Mouse (Mus musculus) lung, postnatal 4 days (tissue): ENCODE measurements at regions not wholly inside any gene's neighbourhood (a gene's known extent, or its start where the extent isn't known, plus 50 kb on each side); places are given as distances from the start of the nearest gene placed in this dataset.
"Not testable (repeated sequence)": the region's sequence is repeated elsewhere in the genome, so short reads cannot be mapped to it uniquely, and the experiment has no call there.

Source experiments
- DNase-seq, 2 experiments: peaks; one replicate each; pipeline ENCODE4 v3.0.0; 2021

GRCm38 (mm10) chr10:117474351-117475085 is 94.7 kb upstream of the Cpsf6 start:
- no peak for DNase-seq

- no peak for DNase-seq
These were observed 93.7 kb upstream of the Cpsf6 start for GRCm38 (mm10) chr10:117473471-117473870.

- no peak for DNase-seq
These were observed 92.7 kb upstream of the Cpsf6 start for GRCm38 (mm10) chr10:117472568-117472930.

- DNase-seq: no peak
These were observed 92.2 kb upstream of the Cpsf6 start for GRCm38 (mm10) chr10:117471818-117472567.

GRCm38 (mm10) chr10:117471036-117471817 is 91.4 kb upstream of the Cpsf6 start:
- DNase-seq: no peak

- DNase-seq: no peak
These were observed 90.7 kb upstream of the Cpsf6 start for GRCm38 (mm10) chr10:117470481-117470880.

GRCm38 (mm10) chr10:117469573-117470090 is 89.8 kb upstream of the Cpsf6 start:
- DNase-seq: no peak

GRCm38 (mm10) chr10:117468931-117469572 is 89.2 kb upstream of the Cpsf6 start:
- DNase-seq: no peak

- DNase-seq: no peak
These were observed 88.6 kb upstream of the Cpsf6 start for GRCm38 (mm10) chr10:117468381-117468780.

- DNase-seq: no peak
These were observed 87.3 kb upstream of the Cpsf6 start for GRCm38 (mm10) chr10:117467161-117467560.

- no peak for DNase-seq
These were observed 86.6 kb upstream of the Cpsf6 start for GRCm38 (mm10) chr10:117466391-117466790.

- no peak for DNase-seq
These were observed 85.9 kb upstream of the Cpsf6 start for GRCm38 (mm10) chr10:117465671-117466250.

GRCm38 (mm10) chr10:117465058-117465660 is 85.3 kb upstream of the Cpsf6 start:
- no peak for DNase-seq

GRCm38 (mm10) chr10:117464331-117464730 is 84.5 kb upstream of the Cpsf6 start:
- not testable (repeated sequence) for DNase-seq

GRCm38 (mm10) chr10:117463636-117464035 is 83.8 kb upstream of the Cpsf6 start:
- DNase-seq: no peak

- DNase-seq: no peak
These were observed 83.1 kb upstream of the Cpsf6 start for GRCm38 (mm10) chr10:117462921-117463320.

- DNase-seq: no peak
These were observed 82.1 kb upstream of the Cpsf6 start for GRCm38 (mm10) chr10:117461791-117462516.

- no peak for DNase-seq
These were observed 81.4 kb upstream of the Cpsf6 start for GRCm38 (mm10) chr10:117461261-117461660.

GRCm38 (mm10) chr10:117460366-117460730 is 80.5 kb upstream of the Cpsf6 start:
- DNase-seq: no peak

GRCm38 (mm10) chr10:117459651-117460365 is 80.0 kb upstream of the Cpsf6 start:
- no peak for DNase-seq

- DNase-seq: no peak
These were observed 79.2 kb upstream of the Cpsf6 start for GRCm38 (mm10) chr10:117459041-117459475.
